ENCODE assay signal across 18 mouse cellular contexts in the genomic region with DNA sequence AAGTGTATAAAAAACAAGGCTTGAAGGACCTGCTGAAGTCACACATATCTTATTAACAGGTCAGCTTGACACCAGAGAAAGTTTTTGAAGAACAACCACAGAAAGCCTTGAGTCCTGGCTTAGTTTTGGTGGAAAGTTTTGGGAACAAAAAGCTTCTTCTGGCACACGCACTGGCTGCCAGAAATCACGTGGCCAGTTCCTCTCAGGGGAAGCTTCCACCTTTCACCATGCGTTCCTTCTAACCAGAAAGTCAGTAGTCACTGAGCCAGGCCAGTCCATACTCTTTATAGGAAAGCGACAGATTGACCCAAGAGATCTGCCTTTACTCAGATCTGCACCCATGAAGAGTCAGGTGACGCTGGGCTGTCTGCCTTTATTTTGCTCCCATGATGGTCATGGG. TPM values are rescaled to one million over a fixed set of nuclear protein-coding genes. Genes with fewer than 3 reads are reported as not detected.
"Had no signal": no experiment of that assay in that cellular context is flagged by ENCODE, and none has a peak within 500 bp of the region (broad histone marks: within the 10 kb centered on the region; RNA-seq: fewer than 3 reads in every experiment).

No protein-coding gene starts in this region.

- DNase-seq: retina, postnatal 1 day; right cerebral cortex, adult 18-20 months; right cerebral cortex, postnatal 14 days; right cerebral cortex, postnatal 25 days; right cerebral cortex, postnatal 4 days; spleen, adult 18-20 months; thymus, adult 18-20 months; thymus, adult 2 months; thymus, postnatal 14 days; thymus, postnatal 25 days; thymus, postnatal 36 days; thymus, postnatal 4 days had no signal

- H3K4me3 ChIP-seq: neural tube, embryonic 12.5 days; neural tube, embryonic 13.5 days; neural tube, embryonic 15.5 days; stomach, embryonic 15.5 days had no signal

- H3K27ac ChIP-seq: neural tube, embryonic 12.5 days; neural tube, embryonic 13.5 days; neural tube, embryonic 15.5 days; stomach, embryonic 15.5 days; stomach, postnatal 0 days had no signal

RNA-seq across cellular contexts. Expression of a gene that starts 12.1 kb away (rescaled TPM):
- total RNA-seq: neutrophil, adult 5-6 weeks had no signal
